Mouse (Mus musculus): ENCODE measurements at regions not wholly inside any gene's neighbourhood (a gene's known extent, or its start where the extent isn't known, plus 50 kb on each side); places are given as distances from the start of the nearest gene placed in this dataset.

GRCm38 (mm10) chr3:78782766-78783165 lies 503.6 kb downstream of the Rapgef2 start:
- DNase-seq (ENCODE audit: low read depth): no peak

- no peak for DNase-seq (ENCODE audit: low read depth)
Observed at GRCm38 (mm10) chr3:78755686-78756476, 530.4 kb downstream of the Rapgef2 start.

GRCm38 (mm10) chr3:78736111-78736510 lies 550.2 kb downstream of the Rapgef2 start:
- DNase-seq (ENCODE audit: low read depth): no peak

GRCm38 (mm10) chr3:78716691-78717090 lies 569.6 kb downstream of the Rapgef2 start:
- no peak for DNase-seq (ENCODE audit: low read depth)

- no peak for DNase-seq (ENCODE audit: low read depth)
Observed at GRCm38 (mm10) chr3:78707687-78708086, 578.6 kb downstream of the Rapgef2 start.

GRCm38 (mm10) chr3:78698936-78699335 lies 587.4 kb downstream of the Rapgef2 start:
- DNase-seq (ENCODE audit: low read depth): peak; percentile 11

GRCm38 (mm10) chr3:78691499-78691898 lies 594.8 kb downstream of the Rapgef2 start:
- DNase-seq (ENCODE audit: low read depth): no peak

- DNase-seq (ENCODE audit: low read depth): no peak
Observed at GRCm38 (mm10) chr3:78677656-78678055, 608.7 kb downstream of the Rapgef2 start.

- no peak for DNase-seq (ENCODE audit: low read depth)
Observed at GRCm38 (mm10) chr3:78676806-78677205, 609.5 kb downstream of the Rapgef2 start.

GRCm38 (mm10) chr3:78674529-78675187 lies 611.7 kb downstream of the Rapgef2 start:
- no peak for DNase-seq (ENCODE audit: low read depth)

- DNase-seq (ENCODE audit: low read depth): no peak
Observed at GRCm38 (mm10) chr3:78668050-78668449, 618.3 kb downstream of the Rapgef2 start.

GRCm38 (mm10) chr3:78667374-78668023 lies 618.8 kb downstream of the Rapgef2 start:
- DNase-seq (ENCODE audit: low read depth): no peak

- no peak for DNase-seq (ENCODE audit: low read depth)
Observed at GRCm38 (mm10) chr3:78648115-78648514, 638.2 kb downstream of the Rapgef2 start.

GRCm38 (mm10) chr3:78635386-78635785 lies 650.9 kb downstream of the Rapgef2 start:
- DNase-seq (ENCODE audit: low read depth): no peak

GRCm38 (mm10) chr3:78618900-78619299 lies 667.4 kb downstream of the Rapgef2 start:
- peak; percentile 43 for DNase-seq (ENCODE audit: low read depth)

GRCm38 (mm10) chr3:78594718-78595236 lies 691.5 kb downstream of the Rapgef2 start:
- no peak for DNase-seq (ENCODE audit: low read depth)

- DNase-seq (ENCODE audit: low read depth): no peak
Observed at GRCm38 (mm10) chr3:78594305-78594704, 692.0 kb downstream of the Rapgef2 start.

- no peak for DNase-seq (ENCODE audit: low read depth)
Observed at GRCm38 (mm10) chr3:78586639-78587038, 699.7 kb downstream of the Rapgef2 start.

GRCm38 (mm10) chr3:78581868-78582267 lies 704.4 kb downstream of the Rapgef2 start:
- peak; percentile 17 for DNase-seq (ENCODE audit: low read depth)

GRCm38 (mm10) chr3:78581100-78581499 lies 705.2 kb downstream of the Rapgef2 start:
- no peak for DNase-seq (ENCODE audit: low read depth)

- DNase-seq (ENCODE audit: low read depth): no peak
Observed at GRCm38 (mm10) chr3:78575667-78576464, 710.5 kb downstream of the Rapgef2 start.

GRCm38 (mm10) chr3:78574807-78575206 lies 711.5 kb downstream of the Rapgef2 start:
- no peak for DNase-seq (ENCODE audit: low read depth)
